Mouse (Mus musculus) heart, adult 2 months (tissue): Measurements from ENCODE around the gene Dgkz.

ENCODE experiments used
- CTCF ChIP-seq: fragments of 200-600 bp; IDR thresholded peaks from 2 replicates; pipeline ENCODE4 v1.8.1; 2022; ENCODE audit warnings: antibody characterized with exemption, mild to moderate bottlenecking, moderate library complexity
- EP300 ChIP-seq: fragments of 200-500 bp; IDR thresholded peaks from 2 replicates; pipeline ENCODE4 v1.6.1; 2011; ENCODE audit warnings: low read depth, low read length, control low read depth; ENCODE audit not compliant: insufficient read depth
- POLR2A ChIP-seq: fragments of 200-500 bp; IDR thresholded peaks from 2 replicates; pipeline ENCODE4 v1.6.1; 2011; ENCODE audit warnings: mild to moderate bottlenecking, low read depth, low read length, control low read depth; ENCODE audit not compliant: insufficient read depth

GRCm38 (mm10) chr2:91936154-91936553 lies 39.5 kb downstream of the Dgkz start:
- TF ChIP-seq CTCF (no peak), POLR2A (no peak), EP300 (no peak)
